Mouse (Mus musculus) embryonic facial prominence, embryonic 10.5 days (tissue): Measurements from ENCODE around the gene Six2. TPM values are rescaled to one million over a fixed set of nuclear protein-coding genes. Genes with fewer than 3 reads are reported as not detected.

Experiments
- DNase-seq: peaks from one replicate; pipeline ENCODE4 v3.0.0-alpha.2; 2017; ENCODE audit warnings: low spot score
- H3K27ac ChIP-seq: fragments of 300-500 bp; sonication (generic); replicated peaks from 2 replicates; pipeline ENCODE4 v1.5.1; 2016; ENCODE audit warnings: mild to moderate bottlenecking
- H3K27me3 ChIP-seq: fragments of 300-500 bp; sonication (generic); replicated peaks from 2 replicates; pipeline ENCODE4 v1.6.1; 2016; ENCODE audit warnings: low read depth, mild to moderate bottlenecking; ENCODE audit not compliant: poor library complexity, severe bottlenecking
- H3K36me3 ChIP-seq: fragments of 300-500 bp; sonication (generic); replicated peaks from 2 replicates; pipeline ENCODE4 v1.6.1; 2016; ENCODE audit warnings: mild to moderate bottlenecking, moderate library complexity
- H3K4me1 ChIP-seq: fragments of 300-500 bp; sonication (generic); 2 replicates; pipeline ENCODE4 v1.6.1; 2016
- H3K4me3 ChIP-seq: fragments of 300-500 bp; sonication (generic); 2 replicates; pipeline ENCODE4 v1.5.1; 2016; ENCODE audit warnings: mild to moderate bottlenecking, moderate library complexity
- H3K9me3 ChIP-seq: fragments of 300-500 bp; sonication (generic); 2 replicates; pipeline ENCODE4 v1.6.1; 2016; ENCODE audit warnings: mild to moderate bottlenecking
- whole genome bisulfite sequencing: fragments of 180-500 bp; shearing (Covaris S2); methylation state at CpG from one replicate; pipeline ENCODE4 v1.1.7; 2016; 5-methylcytosine and 5-hydroxymethylcytosine counted together
- polyA plus RNA-seq: library from polyadenylated mRNA; unstranded; fragments of >200 nt; fragmentation: Nextera tagmentation; extraction: Ambion mirVana; gene quantifications from 2 replicates; pipeline ENCODE4 v1.2.1, GENCODE M21; 2016

The Six2 gene
- polyA plus RNA-seq, 1 experiment from 2014 or later: 15.6 TPM

DNA sequence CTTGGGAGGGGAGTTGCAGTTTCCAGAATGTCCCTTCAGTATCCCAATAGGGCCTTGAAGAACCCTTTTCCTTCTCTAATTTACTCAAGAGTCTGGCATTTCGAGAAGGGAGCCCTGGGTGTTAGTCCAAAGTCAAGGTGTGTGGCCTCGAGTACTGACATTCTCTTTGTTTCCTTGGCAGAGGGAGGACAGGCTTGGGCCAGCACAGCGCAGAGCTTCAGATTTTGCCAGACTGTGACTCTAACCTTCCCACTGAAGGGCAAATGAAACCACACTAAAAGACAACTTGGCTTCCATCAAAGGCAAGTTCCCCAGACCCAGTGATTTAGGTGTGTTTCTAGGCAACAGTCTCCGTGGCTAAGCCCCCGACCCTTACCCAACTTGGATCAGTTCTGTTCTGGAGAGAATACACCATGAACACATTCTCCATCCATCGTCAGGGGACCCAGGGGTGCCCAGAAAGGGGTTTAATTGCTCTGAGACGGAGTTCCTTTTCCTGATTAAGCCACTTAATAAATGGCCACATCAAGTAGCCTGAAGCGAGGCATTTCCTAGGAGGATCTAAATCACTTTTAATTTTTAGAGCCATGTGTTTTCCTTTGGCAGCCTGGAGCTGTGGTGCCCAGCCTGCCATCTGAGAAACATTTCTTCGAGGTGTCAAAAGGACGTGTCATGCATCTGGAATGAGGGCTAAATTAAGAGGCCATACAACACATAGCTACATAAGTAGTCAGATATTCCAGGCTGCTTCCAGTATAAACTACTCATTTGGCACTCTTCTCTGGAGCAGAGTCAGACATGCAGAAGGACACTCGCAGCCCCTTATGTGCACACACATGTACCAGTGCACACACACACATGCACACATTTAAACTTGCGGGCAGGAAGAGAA lies 16.5 kb upstream of the Six2 start:
- Histone ChIP-seq H3K27ac (no peak overlapping the region), H3K36me3 (no peaks in the 10 kb centered on the region; the same call in 1 of the 2 replicates), H3K27me3 (peaks cover 88% of the 10 kb centered on the region), H3K9me3 (no peaks in the 10 kb centered on the region), H3K4me1 (peaks cover 5% of the 10 kb centered on the region; the same call in 1 of the 2 replicates), H3K4me3 (no peak overlapping the region)
- DNase-seq: no peak
- 74% methylated on average over 12 of the region's 12 CpGs for WGBS

DNA sequence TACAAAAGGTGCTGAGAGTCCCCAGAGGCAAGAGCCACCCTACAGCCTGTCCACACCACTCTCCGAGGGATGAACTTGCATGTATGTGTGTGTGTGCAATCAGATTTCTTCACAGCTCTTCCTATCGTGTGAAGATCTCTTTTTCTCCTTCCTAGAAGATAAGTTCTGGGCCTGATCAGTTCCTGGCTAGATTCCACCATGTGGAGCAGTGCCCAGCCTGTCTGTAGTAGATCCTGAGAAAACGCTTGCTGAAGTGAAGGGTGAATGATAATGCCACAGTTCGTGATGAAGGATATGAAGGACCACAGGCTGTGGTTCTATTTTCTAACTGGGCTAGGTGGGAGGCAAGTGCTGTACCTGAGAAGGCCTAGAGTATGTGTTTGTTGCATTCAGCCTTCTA lies 12.0 kb upstream of the Six2 start:
- no peak for DNase-seq
- WGBS: 82% methylated on average over 4 of the region's 4 CpGs
- H3K27me3 ChIP-seq: peaks cover 92% of the 10 kb centered on the region
- H3K36me3 ChIP-seq: no peaks in the 10 kb centered on the region
- no peaks in the 10 kb centered on the region for H3K9me3 ChIP-seq
- H3K4me1 ChIP-seq: peaks cover 28% of the 10 kb centered on the region
- H3K27ac ChIP-seq: no peak overlapping the region
- no peak overlapping the region for H3K4me3 ChIP-seq

DNA sequence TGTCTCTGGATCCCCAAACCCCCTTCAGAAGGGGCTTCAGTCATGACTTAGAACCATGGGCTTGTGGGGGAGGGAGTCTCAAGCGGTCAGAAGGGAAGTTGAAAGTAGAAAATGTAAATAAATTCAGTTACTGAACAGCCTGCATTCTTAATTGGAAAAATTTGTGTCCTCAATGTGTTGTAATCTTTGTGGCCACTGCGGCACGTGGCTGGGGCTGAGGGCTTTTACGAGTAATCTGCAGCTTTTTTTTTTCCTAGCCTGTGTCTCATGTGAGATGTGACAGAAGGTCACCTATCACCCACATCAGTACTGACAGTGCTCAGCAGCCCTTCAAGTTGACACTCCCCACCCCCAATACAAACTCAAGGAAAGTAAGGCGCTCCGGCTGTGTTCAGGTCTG lies 10.6 kb upstream of the Six2 start:
- H3K4me3 ChIP-seq: no peak overlapping the region
- peaks cover 3% of the 10 kb centered on the region; the same call in 1 of the 2 replicates for H3K9me3 ChIP-seq
- peaks cover 30% of the 10 kb centered on the region for H3K4me1 ChIP-seq
- no peaks in the 10 kb centered on the region for H3K36me3 ChIP-seq
- no peak for DNase-seq
- WGBS: 75% methylated on average over 6 of the region's 6 CpGs
- no peak overlapping the region for H3K27ac ChIP-seq
- H3K27me3 ChIP-seq: peaks cover 92% of the 10 kb centered on the region

DNA sequence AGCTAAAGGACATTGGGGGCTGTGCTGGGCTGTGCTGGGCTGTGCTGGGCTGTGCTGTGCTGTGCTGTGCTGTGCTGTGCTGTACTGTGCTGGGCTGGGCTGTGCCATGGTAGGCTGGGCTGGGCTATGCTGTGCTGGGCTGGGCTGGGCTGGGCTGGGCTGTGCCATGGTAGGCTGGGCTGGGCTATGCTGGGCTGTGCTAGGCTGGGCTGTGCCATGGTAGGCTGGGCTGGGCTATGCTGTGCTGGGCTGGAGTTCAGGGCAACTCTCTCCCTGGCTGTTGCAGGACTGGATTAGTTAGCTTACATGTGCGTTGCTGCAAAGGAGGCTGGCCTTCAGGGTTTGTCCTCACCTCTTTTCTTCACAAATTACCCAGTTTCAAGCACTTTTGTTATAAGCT lies 9.9 kb upstream of the Six2 start:
- 0 out of 2 replicates have a peak overlapping the region, but pooled peaks have one; percentile 19 for H3K27ac ChIP-seq
- H3K9me3 ChIP-seq: peaks cover 3% of the 10 kb centered on the region; the same call in 1 of the 2 replicates
- H3K4me3 ChIP-seq: peak overlapping the region; percentile 3; the same call in 1 of the 2 replicates
- 72% methylated on average over 1 of the region's 1 CpGs for WGBS
- DNase-seq: no peak
- H3K36me3 ChIP-seq: no peaks in the 10 kb centered on the region
- H3K27me3 ChIP-seq: peaks cover 94% of the 10 kb centered on the region
- H3K4me1 ChIP-seq: peaks cover 34% of the 10 kb centered on the region

DNA sequence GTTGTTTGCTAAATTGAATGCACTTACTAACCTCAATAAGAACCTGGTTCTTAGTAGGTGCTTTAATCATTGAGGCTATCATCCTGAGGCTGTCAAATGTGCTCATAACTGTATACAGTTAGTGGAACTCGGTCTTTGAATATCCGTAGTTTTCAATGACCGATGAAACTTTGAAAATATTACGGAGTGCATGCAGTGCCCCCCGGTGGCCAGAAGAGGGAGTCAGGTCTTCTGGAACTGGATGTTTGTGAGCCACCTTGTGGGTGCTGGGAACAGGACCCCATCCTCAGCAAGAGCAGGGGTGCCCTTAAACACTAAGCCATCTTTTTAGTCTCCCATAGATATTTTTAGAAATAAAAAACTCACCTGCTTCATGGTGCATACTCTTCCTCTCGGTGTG lies 6.4 kb upstream of the Six2 start:
- Histone ChIP-seq H3K9me3 (peaks cover 3% of the 10 kb centered on the region; the same call in 1 of the 2 replicates), H3K27me3 (peaks cover 100% of the 10 kb centered on the region), H3K27ac (no peak overlapping the region), H3K4me3 (peak overlapping the region; percentile 70; the same call in 1 of the 2 replicates), H3K36me3 (no peaks in the 10 kb centered on the region), H3K4me1 (peaks cover 69% of the 10 kb centered on the region)
- 81% methylated on average over 6 of the region's 6 CpGs for WGBS
- DNase-seq: no peak

DNA sequence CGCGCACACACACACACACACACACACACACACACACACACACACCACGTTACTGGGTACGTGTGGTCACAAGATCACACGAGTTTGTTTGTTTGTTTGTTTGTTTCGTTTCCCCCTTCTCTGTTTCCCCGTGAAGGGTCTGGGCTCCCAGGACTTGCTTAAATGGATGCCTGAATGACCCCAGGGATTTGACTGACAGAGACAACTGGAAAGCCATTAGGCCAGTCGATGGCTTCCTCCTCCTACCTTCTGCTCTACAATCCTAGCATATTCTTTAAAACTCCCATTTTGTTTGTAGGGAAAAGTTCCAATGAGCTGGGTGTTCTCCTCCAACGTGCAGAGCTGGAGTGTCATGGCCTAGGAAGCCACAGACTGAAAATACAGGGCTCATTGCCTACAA lies 5.0 kb upstream of the Six2 start:
- no peak for DNase-seq
- Histone ChIP-seq H3K27ac (peak overlapping the region; percentile 82; the same call in 1 of the 2 replicates), H3K36me3 (no peaks in the 10 kb centered on the region), H3K9me3 (peaks cover 3% of the 10 kb centered on the region; the same call in 1 of the 2 replicates), H3K4me1 (peaks cover 78% of the 10 kb centered on the region), H3K27me3 (peaks cover 100% of the 10 kb centered on the region), H3K4me3 (peak overlapping the region; percentile 70; the same call in 1 of the 2 replicates)
- 3% methylated on average over 9 of the region's 9 CpGs for WGBS

DNA sequence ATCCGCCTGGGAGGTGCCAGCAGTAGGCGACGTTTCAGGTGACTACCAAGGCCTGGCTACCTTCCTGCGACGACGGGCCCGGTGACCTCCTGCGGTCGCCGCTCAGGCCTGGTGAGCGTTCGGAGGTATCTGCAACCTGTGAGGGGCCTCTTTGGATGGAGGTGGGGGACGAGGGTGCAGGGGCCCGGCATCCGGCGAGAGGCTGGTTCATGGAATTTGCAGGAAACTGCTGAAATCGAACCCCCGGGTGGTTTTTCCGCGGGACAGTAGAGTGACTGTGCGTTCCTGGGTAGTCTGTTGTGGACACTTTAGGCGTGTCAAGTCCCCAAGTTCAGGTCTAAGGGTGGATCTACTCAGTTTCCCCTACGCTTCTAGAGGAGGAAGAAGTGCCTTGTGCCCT lies 4.5 kb upstream of the Six2 start:
- peak overlapping the region; percentile 70 for H3K4me3 ChIP-seq
- H3K36me3 ChIP-seq: no peaks in the 10 kb centered on the region
- 2% methylated on average over 23 of the region's 23 CpGs for WGBS
- H3K4me1 ChIP-seq: peaks cover 76% of the 10 kb centered on the region
- H3K27ac ChIP-seq: peak overlapping the region; percentile 82
- peaks cover 3% of the 10 kb centered on the region; the same call in 1 of the 2 replicates for H3K9me3 ChIP-seq
- peaks cover 98% of the 10 kb centered on the region for H3K27me3 ChIP-seq
- DNase-seq: no peak

DNA sequence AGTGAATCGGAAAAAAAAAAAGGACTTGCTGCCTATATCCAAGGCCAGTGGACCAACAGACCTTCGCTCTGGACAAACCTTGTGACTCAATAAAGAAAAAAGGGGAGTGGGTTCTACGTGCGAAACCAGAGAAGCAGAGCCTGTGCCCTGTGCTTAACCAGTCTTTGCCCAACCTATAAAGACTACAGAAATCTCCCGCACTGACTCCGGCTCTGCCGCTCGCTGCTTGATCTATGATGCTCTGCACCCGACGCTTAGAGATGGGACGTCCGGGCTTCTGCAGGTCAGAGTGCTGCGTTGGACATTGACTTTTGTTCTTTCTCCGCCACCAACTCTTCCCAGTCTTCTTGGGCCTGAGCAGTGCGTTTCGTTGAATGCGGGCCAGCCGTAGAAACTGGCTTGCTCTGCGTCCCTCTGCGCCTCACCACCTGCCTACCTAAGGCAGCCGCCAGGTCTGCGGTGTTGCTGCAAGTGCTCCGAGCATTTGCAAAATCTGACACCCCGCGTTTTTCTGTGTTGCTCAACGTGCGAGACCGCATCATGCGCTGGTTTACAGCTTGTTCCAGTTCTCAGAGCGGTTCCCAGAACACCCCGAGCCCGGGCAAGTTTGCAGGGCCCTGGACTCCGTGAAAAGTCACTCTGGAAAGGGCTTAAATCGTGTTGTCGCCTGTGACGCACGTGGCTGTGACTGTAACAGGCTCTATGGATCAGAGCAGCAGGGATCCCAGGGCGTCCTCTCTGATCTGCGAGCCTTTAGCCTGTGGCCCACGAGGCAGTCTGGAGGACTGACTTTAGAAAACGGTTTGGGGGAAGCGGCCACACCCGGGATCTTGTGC lies 3.8 kb upstream of the Six2 start:
- H3K4me1 ChIP-seq: peaks cover 83% of the 10 kb centered on the region
- peak overlapping the region; percentile 82 for H3K27ac ChIP-seq
- H3K36me3 ChIP-seq: no peaks in the 10 kb centered on the region
- H3K27me3 ChIP-seq: peaks cover 98% of the 10 kb centered on the region
- WGBS: 2% methylated on average over 43 of the region's 43 CpGs
- peaks cover 3% of the 10 kb centered on the region; the same call in 1 of the 2 replicates for H3K9me3 ChIP-seq
- peak; percentile 67 for DNase-seq
- peak overlapping the region; percentile 70 for H3K4me3 ChIP-seq

DNA sequence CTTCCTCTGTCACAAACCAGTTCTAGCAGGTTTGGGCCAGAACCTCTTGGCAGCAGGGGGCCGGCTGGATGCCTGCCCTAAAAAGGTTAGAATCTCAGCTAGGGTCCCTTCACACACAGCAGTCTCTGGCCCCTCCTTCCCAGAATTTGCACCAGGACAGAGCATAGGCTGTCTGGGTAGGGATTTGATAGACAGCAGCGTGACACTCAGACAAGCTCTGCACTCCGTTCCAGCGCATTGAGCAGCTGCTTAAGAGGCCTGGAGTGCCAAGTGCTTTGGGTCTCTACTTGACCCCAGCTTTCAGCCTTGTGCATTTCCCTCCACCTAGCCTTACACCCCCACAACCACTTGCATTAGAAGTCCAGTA lies 2.9 kb upstream of the Six2 start:
- 2% methylated on average over 4 of the region's 4 CpGs for WGBS
- H3K36me3 ChIP-seq: no peaks in the 10 kb centered on the region
- peaks cover 3% of the 10 kb centered on the region; the same call in 1 of the 2 replicates for H3K9me3 ChIP-seq
- peak overlapping the region; percentile 82 for H3K27ac ChIP-seq
- peak overlapping the region; percentile 70 for H3K4me3 ChIP-seq
- DNase-seq: peak; percentile 64
- peaks cover 98% of the 10 kb centered on the region for H3K27me3 ChIP-seq
- H3K4me1 ChIP-seq: peaks cover 75% of the 10 kb centered on the region

DNA sequence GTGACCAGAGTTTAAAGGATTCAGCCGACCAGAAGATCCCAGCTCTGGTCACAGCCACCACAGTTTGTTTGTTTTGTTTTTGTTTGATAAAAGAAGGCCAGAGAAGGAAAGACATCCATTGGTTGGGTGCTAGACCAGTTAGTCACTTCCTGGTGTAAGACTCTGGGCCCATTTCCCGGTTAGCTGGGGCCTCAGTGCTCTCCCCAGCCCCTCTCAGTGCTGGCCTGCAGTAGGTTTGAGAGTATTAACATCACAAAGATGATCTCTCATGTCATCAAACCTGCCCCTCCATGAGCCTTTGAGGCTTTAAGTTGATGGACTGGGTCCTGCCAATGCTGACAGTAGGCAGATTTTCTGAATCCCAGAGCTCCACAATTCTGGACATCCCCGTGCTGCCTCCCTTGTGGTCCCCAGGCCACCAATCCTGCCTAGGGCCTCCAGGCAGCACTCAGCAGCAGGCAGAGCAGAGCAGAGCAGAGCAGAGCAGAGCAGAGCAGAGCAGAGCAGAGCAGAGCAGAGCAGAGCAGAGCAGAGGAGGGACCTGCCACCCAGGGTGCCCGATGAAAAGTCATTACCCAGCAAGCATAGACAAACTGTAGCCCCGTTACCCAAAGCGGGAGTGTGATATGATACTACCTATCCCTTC lies 2.4 kb upstream of the Six2 start:
- WGBS: 4% methylated on average over 6 of the region's 6 CpGs
- H3K4me3 ChIP-seq: peak overlapping the region; percentile 70
- H3K27ac ChIP-seq: peak overlapping the region; percentile 82
- DNase-seq: no peak
- peaks cover 77% of the 10 kb centered on the region for H3K4me1 ChIP-seq
- H3K27me3 ChIP-seq: peaks cover 98% of the 10 kb centered on the region
- H3K9me3 ChIP-seq: peaks cover 3% of the 10 kb centered on the region; the same call in 1 of the 2 replicates
- H3K36me3 ChIP-seq: no peaks in the 10 kb centered on the region

DNA sequence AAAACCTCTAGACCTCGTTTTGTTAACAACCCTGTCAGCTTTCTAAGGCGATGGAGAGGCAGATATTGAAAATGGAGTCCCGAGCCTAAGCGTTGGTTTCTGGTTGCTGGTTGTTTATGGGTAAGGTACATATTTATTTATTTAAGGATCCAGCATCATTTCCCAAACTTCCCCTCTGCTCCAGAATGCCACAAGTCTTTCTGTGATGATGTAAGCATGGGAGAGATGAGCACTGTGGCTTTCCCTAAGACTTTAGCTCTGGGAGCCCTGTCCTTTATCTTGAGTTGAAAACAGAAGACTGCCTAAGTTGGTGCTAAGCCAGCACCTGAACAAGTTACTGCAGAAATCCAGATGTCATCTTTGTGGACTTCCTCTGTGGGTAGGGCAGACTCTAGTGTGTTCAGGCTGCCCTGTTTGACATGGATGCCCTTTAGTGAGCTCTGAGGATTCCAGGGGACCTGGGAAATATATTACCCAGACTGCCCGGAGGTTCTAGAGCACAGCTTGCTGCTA lies 1.8 kb upstream of the Six2 start:
- peaks cover 3% of the 10 kb centered on the region; the same call in 1 of the 2 replicates for H3K9me3 ChIP-seq
- WGBS: 12% methylated on average over 5 of the region's 5 CpGs
- peaks cover 6% of the 10 kb centered on the region for H3K36me3 ChIP-seq
- peaks cover 98% of the 10 kb centered on the region for H3K27me3 ChIP-seq
- peak overlapping the region; percentile 70 for H3K4me3 ChIP-seq
- peak overlapping the region; percentile 82; the same call in 1 of the 2 replicates for H3K27ac ChIP-seq
- DNase-seq: peak; percentile 21
- H3K4me1 ChIP-seq: peaks cover 81% of the 10 kb centered on the region
